Mouse (Mus musculus) ES-E14 (cell line): ENCODE measurements at regions not wholly inside any gene's neighbourhood (a gene's known extent, or its start where the extent isn't known, plus 50 kb on each side); places are given as distances from the start of the nearest gene placed in this dataset.

Experiments used
- DNase-seq: peaks from one replicate; pipeline ENCODE4 v3.0.0-alpha.2; 2013; ENCODE audit warnings: low read depth, low spot score
- H3K27ac ChIP-seq: 2 replicates; pipeline ENCODE4 v1.5.1; 2012; ENCODE audit warnings: low read depth, mild to moderate bottlenecking, low read length, moderate library complexity, mixed read lengths; ENCODE audit not compliant: poor library complexity, insufficient read depth, severe bottlenecking
- H3K36me3 ChIP-seq: 2 replicates; pipeline ENCODE4 v1.6.1; 2012; ENCODE audit warnings: mild to moderate bottlenecking, low read length, moderate library complexity, mixed read lengths; ENCODE audit not compliant: control insufficient read depth, poor library complexity, insufficient read depth, severe bottlenecking
- H3K4me1 ChIP-seq, 2 experiments: fragments of 150-350 bp in 1 of 2; sonication (generic) in 1 of 2; 2 replicates each; pipeline ENCODE4 v1.6.1; 2012; ENCODE audit warnings: low read length in 2 of 2, mild to moderate bottlenecking in 1 of 2, mixed read lengths in 1 of 2; ENCODE audit not compliant: control insufficient read depth in 2 of 2, insufficient read depth in 2 of 2, poor library complexity in 1 of 2
- H3K4me3 ChIP-seq, 2 experiments: fragments of 150-350 bp in 1 of 2; sonication (generic) in 1 of 2; 2 replicates each; pipeline ENCODE4 v1.5.1; 2012; ENCODE audit warnings: low read length in 2 of 2, low read depth in 1 of 2, mild to moderate bottlenecking in 1 of 2, mixed read lengths in 1 of 2; ENCODE audit not compliant: insufficient read depth in 1 of 2, poor library complexity in 1 of 2, severe bottlenecking in 1 of 2
- H3K9ac ChIP-seq: 2 replicates; pipeline ENCODE4 v1.6.1; 2012; ENCODE audit warnings: low read depth, mild to moderate bottlenecking, low read length, mixed read lengths; ENCODE audit not compliant: poor library complexity, insufficient read depth, severe bottlenecking
- H3K9me3 ChIP-seq: fragments of 150-350 bp; sonication (generic); 2 replicates; pipeline ENCODE4 v1.6.1; 2012; ENCODE audit warnings: low read depth, mild to moderate bottlenecking, low read length; ENCODE audit not compliant: control insufficient read depth, insufficient read depth
- CHD2 ChIP-seq: IDR thresholded peaks from 2 replicates; pipeline ENCODE4 v1.6.1; 2014; ENCODE audit warnings: mild to moderate bottlenecking, low read depth, low read length, inconsistent platforms
- HCFC1 ChIP-seq: IDR thresholded peaks from 2 replicates; pipeline ENCODE4 v1.6.1; 2012; ENCODE audit warnings: low read length, inconsistent platforms, borderline replicate concordance; ENCODE audit not compliant: insufficient read depth
- MAFK ChIP-seq: IDR thresholded peaks from 2 replicates; pipeline ENCODE4 v1.6.1; 2014; ENCODE audit warnings: mild to moderate bottlenecking, low read depth, low read length, inconsistent platforms; ENCODE audit not compliant: insufficient read depth
- ZC3H11A ChIP-seq: IDR thresholded peaks from 2 replicates; pipeline ENCODE4 v1.6.1; 2012; ENCODE audit warnings: low read depth, mild to moderate bottlenecking, inconsistent platforms, low read length, borderline replicate concordance
- ZNF384 ChIP-seq: IDR thresholded peaks from 2 replicates; pipeline ENCODE4 v1.6.1; 2012; ENCODE audit warnings: low read depth, low read length, inconsistent platforms
- in situ Hi-C, 2 experiments: fragments of 600-800 bp; cut with MboI; formaldehyde crosslinking; loops; one replicate each; pipeline ENCODE4 v1.15.1; 2025; ENCODE audit warnings: low sequenced_read_pairs in 2 of 2, inconsistent platforms in 1 of 2; ENCODE audit not compliant: unreplicated experiment in 2 of 2

DNA sequence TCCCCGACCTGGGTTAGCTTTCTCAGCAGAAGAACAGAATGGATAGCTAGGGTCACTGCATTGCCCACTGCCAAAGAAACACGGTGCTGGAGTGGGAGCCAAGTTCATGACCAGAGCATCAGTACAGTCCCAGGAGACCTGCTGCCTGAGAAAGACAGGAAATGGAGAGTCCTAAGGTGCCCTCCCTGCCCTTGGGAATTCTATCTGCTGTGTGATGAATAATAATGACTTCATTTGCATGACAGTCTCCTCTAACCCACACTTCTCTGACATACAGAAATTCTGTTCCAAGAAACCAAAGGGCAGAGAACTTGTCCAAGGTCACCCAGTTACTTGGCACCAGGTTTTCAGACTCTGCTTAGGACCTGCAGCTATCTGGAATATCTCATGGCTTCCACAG lies 138.1 kb downstream of the Mycn start:
- Histone ChIP-seq H3K4me1 (peaks cover 9 to 12% of the 10 kb centered on the region in 2 experiments; a peak in 3 of 4 replicates), H3K9me3 (no peaks in the 10 kb centered on the region), H3K27ac (peak overlapping the region; percentile 85), H3K9ac (no peak overlapping the region), H3K4me3 (no peak overlapping the region), H3K36me3 (no peaks in the 10 kb centered on the region)
- no peak for TF ChIP-seq CHD2
- no peak for TF ChIP-seq ZNF384
- TF ChIP-seq MAFK = no peak
- no peak for TF ChIP-seq ZC3H11A
- no peak for TF ChIP-seq HCFC1
- in situ Hi-C loops = no loop called here
- no peak for DNase-seq

DNA sequence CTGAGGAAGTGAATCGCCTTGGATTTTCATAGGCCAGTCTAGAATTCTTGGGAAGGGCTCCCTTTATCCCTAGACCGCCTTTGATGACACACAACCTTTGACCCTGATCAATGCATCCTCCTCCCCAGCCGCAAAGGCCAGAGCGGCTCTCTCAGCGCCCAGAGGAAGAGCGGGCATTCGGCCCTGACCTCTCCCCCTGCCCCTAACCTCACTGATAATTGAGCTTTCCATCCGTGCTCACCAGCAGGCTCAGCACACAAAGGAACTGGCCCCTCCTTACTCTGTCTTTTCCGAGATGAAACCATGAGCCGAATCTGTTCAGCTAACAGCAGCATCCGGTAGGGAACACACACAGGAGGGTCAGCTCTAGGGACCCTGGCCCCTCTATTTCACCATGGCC lies 139.3 kb downstream of the Mycn start:
- DNase-seq = no peak
- H3K9me3 ChIP-seq = no peaks in the 10 kb centered on the region
- H3K9ac ChIP-seq = no peak overlapping the region
- peaks cover 9 to 12% of the 10 kb centered on the region in 2 experiments; a peak in 3 of 4 replicates for H3K4me1 ChIP-seq
- in situ Hi-C loops = no loop called here
- H3K27ac ChIP-seq = peak overlapping the region; percentile 25
- TF ChIP-seq HCFC1 (no peak), ZC3H11A (no peak), CHD2 (no peak), MAFK (no peak), ZNF384 (no peak)
- H3K4me3 ChIP-seq = no peak overlapping the region
- H3K36me3 ChIP-seq = no peaks in the 10 kb centered on the region

- Histone ChIP-seq H3K9me3 (no peaks in the 10 kb centered on the region), H3K4me3 (no peak overlapping the region), H3K4me1 (peaks cover 9 to 12% of the 10 kb centered on the region in 2 experiments), H3K27ac (no peak overlapping the region), H3K36me3 (no peaks in the 10 kb centered on the region), H3K9ac (no peak overlapping the region)
- no peak for TF ChIP-seq HCFC1
- TF ChIP-seq MAFK = no peak
- TF ChIP-seq CHD2 = no peak
- TF ChIP-seq ZC3H11A = no peak
- no peak for TF ChIP-seq ZNF384
- in situ Hi-C loops = no loop called here
- no peak for DNase-seq
These were observed 140.0 kb downstream of the Mycn start for GRCm38 (mm10) chr12:12801700-12802099.

GRCm38 (mm10) chr12:12800120-12800519 lies 141.6 kb downstream of the Mycn start:
- Histone ChIP-seq H3K4me3 (no peak overlapping the region), H3K36me3 (no peaks in the 10 kb centered on the region), H3K9ac (no peak overlapping the region), H3K9me3 (no peaks in the 10 kb centered on the region), H3K4me1 (peaks cover 11 to 15% of the 10 kb centered on the region in 2 experiments), H3K27ac (no peak overlapping the region)
- in situ Hi-C loops = no loop called here
- TF ChIP-seq ZC3H11A (no peak), MAFK (no peak), CHD2 (no peak), HCFC1 (no peak), ZNF384 (no peak)
- no peak for DNase-seq

- no peak for DNase-seq
- in situ Hi-C loops = loop anchor here in 1 of 2 experiments (10.0 kb wide), 1 partner anchor 146 kb away; no protein-coding TSS in a partner anchor
- no peak for TF ChIP-seq MAFK
- TF ChIP-seq CHD2 = no peak
- TF ChIP-seq ZNF384 = no peak
- no peak for TF ChIP-seq ZC3H11A
- no peak for TF ChIP-seq HCFC1
- Histone ChIP-seq H3K4me1 (peaks cover 19 to 37% of the 10 kb centered on the region in 2 experiments), H3K4me3 (peak overlapping the region in 1 of 2 experiments; percentile 62; a peak in 2 of 4 replicates), H3K9ac (peak overlapping the region; percentile 57; the same call in 1 of the 2 replicates), H3K9me3 (no peaks in the 10 kb centered on the region), H3K36me3 (no peaks in the 10 kb centered on the region), H3K27ac (peak overlapping the region; percentile 99)
These were observed 152.7 kb downstream of the Mycn start for GRCm38 (mm10) chr12:12789052-12789451.
